Mouse (Mus musculus) Patski (cell line): ENCODE results near the gene 2410004B18Rik. TPM values are rescaled to one million over a fixed set of nuclear protein-coding genes. Genes with fewer than 3 reads are reported as not detected.

Source experiments
- ATAC-seq: fragments of 100-300 bp; one replicate; pipeline ENCODE4 v1.8.0; 2021
- CTCF ChIA-PET: fragments of 350-600 bp; sonication (Branson Sonifier 250); formaldehyde crosslinking; loops from one replicate; lab custom pipeline; 2022; ENCODE audit warnings: inconsistent platforms; lab: Charles Lee
- POLR2A ChIA-PET: fragments of 350-600 bp; sonication (Branson Sonifier 250); formaldehyde crosslinking; loops from one replicate; lab custom pipeline; 2022; ENCODE audit warnings: antibody characterized with exemption, inconsistent platforms; lab: Charles Lee
- DNase-seq: peaks from one replicate; pipeline ENCODE4 v3.0.0-alpha.2; 2011; ENCODE audit warnings: low read depth, low spot score
- H3K27me3 ChIP-seq: fragments of 371-371 bp; one replicate; pipeline ENCODE4 v1.5.1; 2021
- CTCF ChIP-seq: fragments of 100-300 bp; IDR thresholded peaks from one replicate; pipeline ENCODE4 v1.5.1; 2021
- in situ Hi-C: fragments of 300-500 bp; cut with MboI; formaldehyde crosslinking; loops from 3 replicates; pipeline ENCODE4 v1.11.1; 2018; ENCODE audit warnings: low pct_unique_long_range_greater_than_20kb, mixed read lengths
- polyA plus RNA-seq: library from polyadenylated mRNA; unstranded; gene quantifications from one replicate; pipeline ENCODE4 v1.2.3, GENCODE M21; 2021

2410004B18Rik gene
- 44.8 TPM for polyA plus RNA-seq

DNA sequence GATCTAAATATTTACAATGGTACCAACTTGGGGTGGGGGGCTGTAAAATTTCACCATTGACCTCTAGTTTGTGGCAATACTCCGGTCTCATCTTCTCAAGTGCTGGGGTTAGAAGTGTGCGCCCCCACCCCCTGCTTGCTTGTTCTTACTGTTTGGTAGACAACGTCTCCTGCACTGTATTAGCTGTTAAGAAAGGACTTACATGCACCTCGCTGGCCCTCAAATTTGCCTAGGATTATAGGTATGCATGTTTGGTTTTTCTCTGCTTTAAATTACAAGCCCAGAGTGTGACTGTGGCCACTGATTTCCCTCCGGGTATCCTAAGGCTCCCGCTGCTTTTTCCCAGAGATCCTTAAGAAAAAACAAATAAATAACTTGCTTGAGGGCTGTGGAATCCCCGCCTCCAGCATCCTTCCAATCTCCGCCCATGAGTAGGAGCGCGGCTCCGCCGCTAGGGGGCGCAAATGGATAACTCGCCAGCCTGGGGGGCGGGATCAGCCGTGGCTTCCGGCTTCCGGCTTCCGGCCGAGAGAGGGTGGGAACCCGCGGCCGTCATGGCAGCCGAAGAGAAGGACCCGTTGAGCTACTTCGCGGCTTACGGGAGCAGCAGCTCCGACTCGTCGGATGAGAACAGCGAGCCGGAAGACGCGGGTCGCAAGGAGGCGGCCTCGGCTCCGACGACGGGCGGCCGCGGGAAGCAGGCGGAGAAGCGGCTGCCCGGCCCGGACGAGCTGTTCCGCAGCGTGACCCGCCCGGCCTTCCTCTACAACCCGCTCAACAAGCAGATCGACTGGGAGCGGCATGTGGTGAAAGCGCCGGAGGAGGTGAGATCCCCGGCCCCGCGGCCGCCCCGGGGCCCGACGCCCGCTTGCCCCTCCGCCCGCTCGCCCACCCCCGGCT is at the start of gene 2410004B18Rik:
2410004B18Rik (plus strand) TSS at position 510 of the 900 bp plus-strand sequence.
- CTCF ChIA-PET, result interaction anchor here (0.6 to 3.5 kb wide), 15 partner anchors 9 to 445 kb away, joined by 3 to 39 read pairs (median 4); partner anchors contain the start of gene Bcl10
- in situ Hi-C loops, result no loop called here
- peak; percentile 79 for DNase-seq
- TF ChIP-seq CTCF, result no peak
- POLR2A ChIA-PET, result interaction anchor here (0.8 to 1.1 kb wide), 4 partner anchors 13 to 240 kb away, joined by 3 to 4 read pairs (median 3); no protein-coding TSS in a partner anchor
- peak; percentile 93 for ATAC-seq
- no peaks in the 10 kb centered on the region for H3K27me3 ChIP-seq

DNA sequence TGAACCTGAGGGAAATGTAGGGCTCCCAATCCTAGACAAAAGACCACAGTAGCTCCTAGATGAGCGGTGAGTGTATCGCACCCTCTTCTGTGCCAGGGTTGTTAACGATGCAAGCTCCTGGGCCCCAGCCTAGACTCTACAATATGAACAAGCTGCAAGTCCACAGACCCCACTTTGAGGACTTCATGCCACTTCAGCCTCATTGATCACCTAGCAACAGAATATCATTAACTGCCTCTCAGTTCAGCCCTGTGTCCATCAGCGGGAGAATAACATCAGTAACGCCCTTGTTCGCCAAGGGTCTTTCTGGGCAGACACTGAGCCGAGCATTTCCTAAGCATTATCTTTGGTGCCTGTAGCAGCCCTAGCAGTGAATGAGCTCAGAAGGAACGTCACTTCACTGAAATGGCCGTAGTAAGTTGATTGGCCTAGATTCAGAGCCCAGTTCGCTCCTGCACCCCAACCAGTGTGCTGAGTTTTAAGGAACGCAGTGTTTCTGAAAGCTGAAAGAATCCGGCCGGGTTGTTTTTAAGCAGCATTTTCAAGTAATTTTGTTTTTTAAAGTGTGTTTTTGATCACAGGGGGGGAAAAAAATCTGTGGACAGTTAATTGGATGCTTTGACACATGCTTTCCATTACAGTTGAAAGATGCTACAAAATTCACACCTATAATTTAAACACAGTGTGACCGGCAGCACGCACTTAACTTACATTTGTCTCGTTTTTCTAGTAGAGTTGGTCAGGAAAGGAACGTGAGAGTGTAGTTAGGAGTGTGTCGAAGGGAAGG is 47.3 kb upstream of the 2410004B18Rik start:
- H3K27me3 ChIP-seq, result no peaks in the 10 kb centered on the region
- ATAC-seq (no peak), DNase-seq (no peak)
- no peak for TF ChIP-seq CTCF
- CTCF ChIA-PET, result interaction anchor here (0.9 to 1.7 kb wide), 4 partner anchors 9 to 311 kb away, joined by 3 to 6 read pairs (median 4); no protein-coding TSS in a partner anchor
- POLR2A ChIA-PET, result interaction anchor here (1.0 kb wide), 1 partner anchor 13 kb away, joined by 3 read pairs; no protein-coding TSS in a partner anchor
- in situ Hi-C loops, result no loop called here

DNA sequence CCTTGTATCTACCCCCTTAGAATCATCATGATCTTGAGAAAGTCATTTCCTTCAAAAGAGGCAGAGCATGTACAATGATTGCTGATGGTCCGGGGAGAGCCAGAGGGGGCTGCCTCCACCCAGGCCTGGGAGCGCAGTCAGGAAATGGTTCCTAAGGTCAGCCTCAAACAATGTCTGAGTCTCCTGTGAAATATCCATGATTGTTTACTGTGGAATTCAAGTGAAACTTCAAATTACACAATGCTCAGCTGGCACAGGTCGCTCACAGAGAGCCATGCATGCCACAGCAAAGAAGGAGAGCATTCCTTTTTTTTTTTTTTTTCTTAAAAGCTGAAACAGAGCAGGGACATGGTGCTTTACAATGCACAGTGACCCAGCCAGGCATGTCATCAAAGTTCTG is 45.4 kb upstream of the 2410004B18Rik start:
- TF ChIP-seq CTCF, result no peak
- H3K27me3 ChIP-seq, result no peaks in the 10 kb centered on the region
- ATAC-seq (peak; percentile 76), DNase-seq (peak; percentile 77)
- in situ Hi-C loops, result no loop called here
- POLR2A ChIA-PET, result interaction anchor here (0.6 to 0.7 kb wide), 2 partner anchors 276 to 302 kb away, joined by 3 read pairs; no protein-coding TSS in a partner anchor
- CTCF ChIA-PET, result interaction anchor here (0.9 to 1.7 kb wide), 3 partner anchors 12 to 34 kb away, joined by 3 to 6 read pairs (median 3); no protein-coding TSS in a partner anchor

DNA sequence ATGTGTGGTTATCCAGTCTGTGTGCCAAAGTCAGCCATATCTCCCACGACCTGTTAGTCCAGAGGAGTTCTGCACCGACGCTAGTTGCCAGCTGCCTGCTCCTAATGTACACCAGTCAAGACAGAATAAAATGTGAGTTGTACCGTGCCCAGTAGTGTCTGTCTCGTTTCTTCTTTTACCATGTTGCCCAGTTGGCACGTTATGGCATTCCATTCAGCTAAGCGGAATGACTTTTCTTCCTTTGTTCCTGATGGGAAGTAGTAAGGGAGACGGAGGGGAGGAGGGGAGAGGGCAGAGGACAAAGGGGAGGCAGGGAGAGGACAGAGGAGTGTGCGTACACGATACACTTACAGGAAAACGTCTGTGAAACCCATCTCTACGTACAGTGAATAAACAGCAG is 43.7 kb upstream of the 2410004B18Rik start:
- TF ChIP-seq CTCF, result no peak
- ATAC-seq, result no peak
- POLR2A ChIA-PET, result interaction anchor here (1.3 to 1.5 kb wide), 2 partner anchors 10 to 209 kb away, joined by 3 to 5 read pairs; no protein-coding TSS in a partner anchor
- no peak for DNase-seq
- in situ Hi-C loops, result no loop called here
- H3K27me3 ChIP-seq, result no peaks in the 10 kb centered on the region
- CTCF ChIA-PET, result interaction anchor here (0.9 to 1.2 kb wide), 2 partner anchors 16 to 39 kb away, joined by 3 read pairs; no protein-coding TSS in a partner anchor

DNA sequence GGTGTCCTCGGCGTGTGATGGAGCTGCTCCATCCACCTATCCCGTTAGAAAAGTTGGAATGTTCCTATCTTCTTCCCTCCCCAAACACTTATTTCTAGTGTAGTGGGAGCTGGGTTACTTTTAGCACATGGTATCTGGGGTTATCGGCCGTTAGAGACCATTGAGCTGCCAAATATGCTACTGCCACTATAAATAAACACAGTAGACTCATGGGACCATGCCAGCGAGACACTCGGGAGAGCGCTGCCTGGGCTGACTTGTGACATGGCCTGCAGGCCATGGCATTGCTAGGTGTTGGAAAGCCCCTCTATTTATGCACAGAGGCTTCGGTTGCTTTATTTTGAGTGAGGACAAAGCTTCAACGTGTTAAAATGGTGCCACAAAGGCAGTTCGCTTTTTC is 40.1 kb upstream of the 2410004B18Rik start:
- no peak for TF ChIP-seq CTCF
- ATAC-seq (no peak), DNase-seq (no peak)
- in situ Hi-C loops, result no loop called here
- ChIA-PET POLR2A (interaction anchor here (0.8 to 1.0 kb wide), 2 partner anchors 139 to 248 kb away, joined by 3 to 4 read pairs; no protein-coding TSS in a partner anchor), CTCF (interaction anchor here (1.2 to 3.1 kb wide), 3 partner anchors 13 to 129 kb away, joined by 3 to 12 read pairs (median 4); no protein-coding TSS in a partner anchor)
- H3K27me3 ChIP-seq, result no peaks in the 10 kb centered on the region

DNA sequence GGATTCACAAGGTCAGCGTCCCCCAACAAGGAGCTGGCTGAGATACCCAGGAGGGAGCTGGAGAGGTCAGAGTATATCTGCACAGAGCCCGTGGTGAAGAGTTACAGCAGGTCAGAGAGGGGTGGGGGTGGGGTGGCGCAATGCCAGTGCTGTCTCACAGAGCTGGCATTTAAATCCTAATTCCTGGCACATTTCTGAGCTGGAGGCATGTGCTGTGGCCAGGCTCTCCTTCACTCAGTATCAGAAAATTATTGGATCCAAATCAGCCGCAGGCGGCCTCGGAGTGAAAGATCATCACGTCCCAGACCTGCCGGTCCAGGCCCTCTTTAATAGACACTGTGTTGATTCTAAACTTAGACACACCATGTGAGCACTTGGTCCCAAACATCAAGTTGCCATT is 38.0 kb upstream of the 2410004B18Rik start:
- POLR2A ChIA-PET, result interaction anchor here (0.6 to 1.6 kb wide), 7 partner anchors 12 to 253 kb away, joined by 3 to 6 read pairs (median 3); no protein-coding TSS in a partner anchor
- DNase-seq (no peak), ATAC-seq (peak; percentile 41)
- TF ChIP-seq CTCF, result no peak
- CTCF ChIA-PET, result interaction anchor here (0.7 to 3.1 kb wide), 7 partner anchors 9 to 251 kb away, joined by 3 to 12 read pairs (median 3); partner anchors contain the start of gene Ccn1
- in situ Hi-C loops, result loop anchor here (5.0 kb wide), 3 partner anchors 248 to 493 kb away; no protein-coding TSS in a partner anchor
- H3K27me3 ChIP-seq, result no peaks in the 10 kb centered on the region

DNA sequence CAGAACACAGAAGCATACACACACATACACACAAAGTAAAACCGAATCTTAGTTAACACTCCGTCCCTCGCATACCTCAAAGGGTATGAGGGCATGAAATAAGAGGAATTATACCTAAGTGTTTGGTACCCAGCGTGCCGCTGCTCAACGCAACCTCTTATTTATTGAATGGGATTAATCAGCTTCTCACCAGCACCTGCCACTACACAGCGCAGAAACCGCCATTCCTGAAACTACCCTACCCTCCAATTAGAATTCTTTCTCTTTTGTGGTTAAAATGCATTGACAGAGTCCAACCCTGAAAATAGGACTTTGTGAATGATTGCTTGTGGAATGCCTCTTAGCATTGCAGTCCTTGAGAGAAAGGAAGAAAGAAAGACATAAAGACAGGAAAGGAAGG is 34.3 kb upstream of the 2410004B18Rik start:
- CTCF ChIA-PET, result interaction anchor here (1.0 to 1.9 kb wide), 7 partner anchors 19 to 494 kb away, joined by 3 to 5 read pairs (median 4); partner anchors contain the start of gene Bcl10
- in situ Hi-C loops, result loop anchor here (5.0 kb wide), 3 partner anchors 251 to 496 kb away; no protein-coding TSS in a partner anchor

DNA sequence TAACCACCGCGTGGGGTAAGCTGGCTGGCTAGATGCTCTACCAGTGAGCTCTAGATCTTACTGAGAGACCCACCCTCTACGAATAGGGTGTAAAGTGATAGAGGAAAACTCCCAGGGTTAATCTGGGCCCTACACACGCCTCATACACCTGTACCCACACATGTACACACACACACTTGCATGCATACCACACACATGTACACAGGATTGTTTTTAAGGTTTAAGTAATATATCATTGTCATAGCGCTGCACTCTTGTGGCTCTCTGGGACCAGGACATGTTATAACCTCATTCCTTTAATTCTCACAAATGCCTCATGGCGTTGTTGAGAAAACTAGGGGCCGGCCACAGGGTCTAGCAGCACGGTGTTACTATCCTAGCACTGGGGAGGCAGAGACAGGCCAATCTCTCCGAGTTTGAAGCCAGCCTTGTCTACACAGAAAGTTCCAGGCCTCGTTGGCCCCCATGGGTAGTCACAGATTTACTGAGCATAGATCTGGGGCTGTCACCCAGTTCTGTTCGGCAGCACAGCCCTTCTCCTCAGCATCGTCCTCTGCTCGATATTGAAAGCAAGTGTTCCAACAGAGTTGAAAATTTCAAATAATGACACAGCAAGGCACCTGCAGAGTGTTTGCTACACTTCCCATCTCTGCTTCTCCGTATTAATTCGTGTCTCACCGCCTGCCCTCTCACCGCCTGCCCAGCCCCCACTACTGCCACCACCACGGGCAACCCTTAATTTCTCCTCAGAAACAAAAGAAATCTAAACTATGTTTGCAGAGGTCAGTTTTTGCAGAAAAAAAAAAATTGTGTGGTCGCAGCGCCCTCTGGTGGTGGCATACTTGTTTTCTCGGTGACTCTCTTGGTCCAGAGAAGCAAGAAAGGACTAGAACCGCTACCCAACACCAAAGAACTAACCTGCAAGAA is 32.7 kb upstream of the 2410004B18Rik start:
- ChIA-PET CTCF (interaction anchor here (0.7 to 2.6 kb wide), 22 partner anchors 12 to 540 kb away, joined by 3 to 7 read pairs (median 4); partner anchors contain the start of genes Bcl10 and Ccn1), POLR2A (interaction anchor here (0.7 to 1.2 kb wide), 6 partner anchors 11 to 325 kb away, joined by 3 to 5 read pairs (median 4); no protein-coding TSS in a partner anchor)
- DNase-seq, result no peak
- no peaks in the 10 kb centered on the region for H3K27me3 ChIP-seq
- ATAC-seq, result peak; percentile 58
- in situ Hi-C loops, result loop anchor here (5.0 kb wide), 3 partner anchors 253 to 498 kb away; no protein-coding TSS in a partner anchor
- TF ChIP-seq CTCF, result peak; percentile 94

More for the DNA sequence above, 34.3 kb upstream of the 2410004B18Rik start:
- no peak for TF ChIP-seq CTCF
- H3K27me3 ChIP-seq, result no peaks in the 10 kb centered on the region
- DNase-seq (no peak), ATAC-seq (no peak)
- POLR2A ChIA-PET, result interaction anchor here (0.7 to 1.2 kb wide), 3 partner anchors 16 to 736 kb away, joined by 3 to 4 read pairs (median 3); no protein-coding TSS in a partner anchor
